Mouse (Mus musculus) CH12.LX (cell line): ENCODE data around the gene Tcte1. TPM values are rescaled to one million over a fixed set of nuclear protein-coding genes. Genes with fewer than 3 reads are reported as not detected.

Source experiments
- DNase-seq: peaks from one replicate; pipeline ENCODE4 v3.0.0-alpha.2; 2013; ENCODE audit errors: extremely low read depth
- H3K27ac ChIP-seq: 2 replicates; pipeline ENCODE4 v1.5.1; 2012; ENCODE audit warnings: low read depth, mild to moderate bottlenecking, control low read depth, moderate library complexity; ENCODE audit not compliant: insufficient read depth
- H3K27me3 ChIP-seq: replicated peaks from 2 replicates; pipeline ENCODE3; 2012; ENCODE audit warnings: inconsistent platforms
- H3K36me3 ChIP-seq, 2 experiments: replicated peaks in 1 of 2; 2 replicates each; pipeline versions ENCODE3 to v1.6.1; 2012; ENCODE audit warnings: inconsistent platforms in 1 of 2, low read length in 1 of 2, mild to moderate bottlenecking in 1 of 2, mixed read lengths in 1 of 2, moderate library complexity in 1 of 2; ENCODE audit not compliant: control insufficient read depth in 1 of 2, insufficient read depth in 1 of 2
- H3K4me1 ChIP-seq, 2 experiments: 2 replicates each; pipeline ENCODE4 v1.6.1; 2012; ENCODE audit warnings: inconsistent platforms in 1 of 2, moderate library complexity in 1 of 2; ENCODE audit not compliant: insufficient read depth in 2 of 2, control insufficient read depth in 1 of 2
- H3K4me2 ChIP-seq: 2 replicates; pipeline ENCODE4 v1.6.1; 2012; ENCODE audit warnings: low read depth, mild to moderate bottlenecking, control low read depth; ENCODE audit not compliant: poor library complexity, insufficient read depth, severe bottlenecking
- H3K4me3 ChIP-seq, 3 experiments: fragments of 150-350 bp in 1 of 3; sonication (generic) in 1 of 3; replicated peaks in 1 of 3; 2 replicates each; pipeline versions ENCODE3 to v1.5.1; 2011 to 2012; ENCODE audit warnings: low read depth in 2 of 3, low read length in 2 of 3, mild to moderate bottlenecking in 2 of 3, moderate library complexity in 2 of 3, control low read depth in 1 of 3, improper control_type of control experiment in 1 of 3, inconsistent platforms in 1 of 3, mixed read lengths in 1 of 3; ENCODE audit not compliant: poor library complexity in 1 of 3
- H3K79me2 ChIP-seq: replicated peaks from 2 replicates; pipeline ENCODE4 v1.6.1; 2012; ENCODE audit warnings: mild to moderate bottlenecking, moderate library complexity; ENCODE audit not compliant: control insufficient read depth, poor library complexity, insufficient read depth, severe bottlenecking; ENCODE audit errors: extremely low read depth
- H3K9ac ChIP-seq: 2 replicates; pipeline ENCODE4 v1.6.1; 2012; ENCODE audit warnings: low read depth, mild to moderate bottlenecking, control low read depth, moderate library complexity; ENCODE audit not compliant: insufficient read depth
- H3K9me3 ChIP-seq: replicated peaks from 2 replicates; pipeline ENCODE3; 2012; ENCODE audit warnings: low read length, inconsistent platforms, mixed read lengths
- BHLHE40 ChIP-seq: IDR thresholded peaks from 2 replicates; pipeline ENCODE4 v1.6.1; 2011; ENCODE audit warnings: mild to moderate bottlenecking, low read depth, low read length, improper control_type of control experiment
- CHD1 ChIP-seq: IDR thresholded peaks from 2 replicates; pipeline ENCODE4 v1.6.1; 2012; ENCODE audit warnings: low read depth, low read length, improper control_type of control experiment, inconsistent platforms
- CHD2 ChIP-seq: IDR thresholded peaks from 2 replicates; pipeline ENCODE4 v1.6.1; 2011; ENCODE audit warnings: low read length, improper control_type of control experiment
- CTCF ChIP-seq, 2 experiments: IDR thresholded peaks in 1 of 2; conservative IDR thresholded peaks in 1 of 2; 2 replicates each; pipeline ENCODE4 v1.5.1; 2011 to 2012; ENCODE audit warnings: low read depth in 2 of 2, low read length in 2 of 2, improper control_type of control experiment in 1 of 2, inconsistent platforms in 1 of 2, mild to moderate bottlenecking in 1 of 2, moderate library complexity in 1 of 2
- E2F4 ChIP-seq: IDR thresholded peaks from 2 replicates; pipeline ENCODE4 v1.6.1; 2011; ENCODE audit warnings: low read depth, low read length, improper control_type of control experiment; ENCODE audit not compliant: insufficient replicate concordance
- ELF1 ChIP-seq: IDR thresholded peaks from 2 replicates; pipeline ENCODE4 v1.6.1; 2014; ENCODE audit warnings: low read depth, mild to moderate bottlenecking, inconsistent platforms, low read length, improper control_type of control experiment
- EP300 ChIP-seq: IDR thresholded peaks from 2 replicates; pipeline ENCODE4 v1.6.1; 2011; ENCODE audit warnings: low read length, improper control_type of control experiment
- ETS1 ChIP-seq: conservative IDR thresholded peaks from 2 replicates; pipeline ENCODE4 v1.6.1; 2012; ENCODE audit warnings: low read depth, mild to moderate bottlenecking, inconsistent platforms, low read length, improper control_type of control experiment, moderate library complexity
- GABPA ChIP-seq: IDR thresholded peaks from 2 replicates; pipeline ENCODE4 v1.6.1; 2012; ENCODE audit warnings: low read depth, low read length, improper control_type of control experiment, inconsistent platforms; ENCODE audit not compliant: insufficient replicate concordance
- HCFC1 ChIP-seq: IDR thresholded peaks from 2 replicates; pipeline ENCODE4 v1.6.1; 2012; ENCODE audit warnings: low read depth, mild to moderate bottlenecking, inconsistent platforms, low read length, improper control_type of control experiment
- IRF4 ChIP-seq: IDR thresholded peaks from 2 replicates; pipeline ENCODE4 v1.6.1; 2014; ENCODE audit warnings: low read depth, mild to moderate bottlenecking, inconsistent platforms, low read length, improper control_type of control experiment
- JUN ChIP-seq: IDR thresholded peaks from 2 replicates; pipeline ENCODE4 v1.6.1; 2011; ENCODE audit warnings: low read depth, mild to moderate bottlenecking, low read length, improper control_type of control experiment, moderate library complexity; ENCODE audit not compliant: insufficient read depth
- KAT2A ChIP-seq: IDR thresholded peaks from 2 replicates; pipeline ENCODE4 v1.6.1; 2012; ENCODE audit warnings: low read length, improper control_type of control experiment, inconsistent platforms; ENCODE audit not compliant: insufficient replicate concordance
- MAFK ChIP-seq: IDR thresholded peaks from 2 replicates; pipeline ENCODE4 v1.6.1; 2011; ENCODE audit warnings: low read length, improper control_type of control experiment; ENCODE audit not compliant: insufficient replicate concordance
- MAX ChIP-seq: IDR thresholded peaks from 2 replicates; pipeline ENCODE4 v1.6.1; 2011; ENCODE audit warnings: low read length, improper control_type of control experiment
- MAZ ChIP-seq: IDR thresholded peaks from 2 replicates; pipeline ENCODE4 v1.6.1; 2012; ENCODE audit warnings: low read depth, mild to moderate bottlenecking, inconsistent platforms, low read length, improper control_type of control experiment, moderate library complexity
- MEF2A ChIP-seq: IDR thresholded peaks from 2 replicates; pipeline ENCODE4 v1.6.1; 2014; ENCODE audit warnings: low read depth, mild to moderate bottlenecking, inconsistent platforms, low read length, improper control_type of control experiment, borderline replicate concordance
- MXI1 ChIP-seq: IDR thresholded peaks from 2 replicates; pipeline ENCODE4 v1.6.1; 2011; ENCODE audit warnings: mild to moderate bottlenecking, low read depth, low read length, improper control_type of control experiment
- PAX5 ChIP-seq: IDR thresholded peaks from 2 replicates; pipeline ENCODE4 v1.6.1; 2012; ENCODE audit warnings: low read length, inconsistent platforms, mixed read lengths
- POLR2A ChIP-seq: IDR thresholded peaks from 2 replicates; pipeline ENCODE4 v1.6.1; 2011; ENCODE audit warnings: low read depth, mild to moderate bottlenecking, improper control_type of control experiment, low read length
- POLR2AphosphoS2 ChIP-seq: IDR thresholded peaks from 2 replicates; pipeline ENCODE4 v1.6.1; 2011; ENCODE audit warnings: low read depth, low read length, improper control_type of control experiment
- RAD21 ChIP-seq: IDR thresholded peaks from 2 replicates; pipeline ENCODE4 v1.6.1; 2011; ENCODE audit warnings: low read depth, mild to moderate bottlenecking, low read length, improper control_type of control experiment, moderate library complexity
- SIN3A ChIP-seq: IDR thresholded peaks from 2 replicates; pipeline ENCODE4 v1.6.1; 2012; ENCODE audit warnings: low read length, improper control_type of control experiment, inconsistent platforms
- SMC3 ChIP-seq: IDR thresholded peaks from 2 replicates; pipeline ENCODE4 v1.6.1; 2011; ENCODE audit warnings: low read depth, low read length, improper control_type of control experiment
- TBP ChIP-seq: conservative IDR thresholded peaks from 2 replicates; pipeline ENCODE4 v1.6.1; 2011; ENCODE audit warnings: low read depth, low read length, improper control_type of control experiment
- TCF12 ChIP-seq: IDR thresholded peaks from 2 replicates; pipeline ENCODE4 v1.6.1; 2014; ENCODE audit warnings: low read depth, mild to moderate bottlenecking, inconsistent platforms, low read length, improper control_type of control experiment
- UBTF ChIP-seq: IDR thresholded peaks from 2 replicates; pipeline ENCODE4 v1.6.1; 2012; ENCODE audit warnings: low read depth, mild to moderate bottlenecking, inconsistent platforms, low read length, improper control_type of control experiment, moderate library complexity
- USF1 ChIP-seq: IDR thresholded peaks from 2 replicates; pipeline ENCODE4 v1.6.1; 2014; ENCODE audit warnings: low read depth, mild to moderate bottlenecking, inconsistent platforms, low read length, improper control_type of control experiment
- ZNF384 ChIP-seq: IDR thresholded peaks from 2 replicates; pipeline ENCODE4 v1.6.1; 2012; ENCODE audit warnings: low read depth, low read length, improper control_type of control experiment, inconsistent platforms
- dilution Hi-C: fragments of 300-500 bp; cut with MboI; formaldehyde crosslinking; loops from 2 replicates; pipeline ENCODE4 v1.14.3; 2020; ENCODE audit warnings: low sequenced_read_pairs; ENCODE audit not compliant: extremely low pct_unique_long_range_greater_than_20kb, extremely low pct_ligation_motif_present
- in situ Hi-C: fragments of 300-500 bp; cut with MboI; formaldehyde crosslinking; loops from 3 replicates; pipeline ENCODE4 v1.14.3; 2019; ENCODE audit warnings: low sequenced_read_pairs, low pct_ligation_motif_present, low pct_unique_long_range_greater_than_20kb, mixed read lengths
- polyA plus RNA-seq: library from polyadenylated mRNA; unstranded; fragments of >175 nt; gene quantifications from 2 replicates; pipeline ENCODE4 v1.2.1, GENCODE M21; 2012; ENCODE audit warnings: low read depth; ENCODE audit not compliant: insufficient read length
- total RNA-seq, 2 experiments: library from RNA; depleted of rRNA; stranded (reverse); fragments of 300-350 nt in 1 of 2; fragments of >200 nt in 1 of 2; gene quantifications; 2 replicates each; pipeline ENCODE4 v1.2.3; 2012 to 2014

Tcte1 gene
- total and polyA plus RNA-seq, 3 experiments: not detected

GRCm38 (mm10) chr17:45500981-45501380 is 22.3 kb upstream of the Tcte1 start:
- no peaks in the 10 kb centered on the region for H3K36me3 ChIP-seq
- in situ Hi-C loops: no loop called here
- no peak overlapping the region for H3K9ac ChIP-seq
- no peaks in the 10 kb centered on the region for H3K27me3 ChIP-seq
- dilution Hi-C loops: no loop called here
- TF ChIP-seq TCF12 (no peak), GABPA (no peak), CHD1 (no peak), TBP (no peak), POLR2A (no peak), USF1 (no peak), JUN (no peak), MAX (no peak), SMC3 (no peak)
- no peak for DNase-seq
- no peak overlapping the region for H3K4me3 ChIP-seq
- no peaks in the 10 kb centered on the region for H3K9me3 ChIP-seq
- peaks cover 12 to 39% of the 10 kb centered on the region in 2 experiments for H3K4me1 ChIP-seq
- no peak overlapping the region for H3K27ac ChIP-seq
- no peak overlapping the region for H3K4me2 ChIP-seq
- H3K79me2 ChIP-seq: no peaks in the 10 kb centered on the region

GRCm38 (mm10) chr17:45502324-45502723 is 20.9 kb upstream of the Tcte1 start:
- peaks cover 12 to 46% of the 10 kb centered on the region in 2 experiments for H3K4me1 ChIP-seq
- H3K4me3 ChIP-seq: no peak overlapping the region
- TF ChIP-seq JUN (0 out of 2 replicates have a peak, but pooled peaks have one; percentile 18), ZNF384 (peak; percentile 60), MXI1 (0 out of 2 replicates have a peak, but pooled peaks have one; percentile 30), CTCF (conservative IDR thresholded peaks at IDR 0.05 in 1 of 2, IDR thresholded peaks at IDR 0.05 in 1 of 2; ENCODE audit: low read depth in 2 of 2, low read length in 2 of 2) (no peak), ETS1 (peak; percentile 86), ELF1 (peak; percentile 16; the same call in 1 of the 2 replicates), CHD2 (no peak), HCFC1 (no peak), EP300 (no peak), MAZ (peak; percentile 48; the same call in 1 of the 2 replicates), SIN3A (peak; percentile 53; the same call in 1 of the 2 replicates), POLR2AphosphoS2 (no peak), PAX5 (no peak), IRF4 (peak; percentile 55; the same call in 1 of the 2 replicates), KAT2A (no peak), BHLHE40 (peak; percentile 69), TCF12 (no peak), UBTF (no peak), RAD21 (no peak), MAFK (peak; percentile 64), MEF2A (peak; percentile 72; the same call in 1 of the 2 replicates), MAX (peak; percentile 43; the same call in 1 of the 2 replicates), E2F4 (no peak)
- TF ChIP-seq, all 38 proteins: peak for 12
- in situ Hi-C loops: no loop called here
- H3K9ac ChIP-seq: no peak overlapping the region
- no peaks in the 10 kb centered on the region for H3K9me3 ChIP-seq
- no peak overlapping the region for H3K27ac ChIP-seq
- dilution Hi-C loops: no loop called here
- no peaks in the 10 kb centered on the region for H3K36me3 ChIP-seq
- H3K4me2 ChIP-seq: peak overlapping the region; percentile 70
- H3K79me2 ChIP-seq: no peaks in the 10 kb centered on the region
- DNase-seq: peak; percentile 56
- H3K27me3 ChIP-seq: no peaks in the 10 kb centered on the region
